Mouse (Mus musculus): Measurements from ENCODE around the gene Tgfbr2. TPM values are rescaled to one million over a fixed set of nuclear protein-coding genes. Genes with fewer than 3 reads are reported as not detected.

Tgfbr2 gene
- polyA plus RNA-seq, 1 experiment from 2014 or later = 69.0 TPM

GRCm38 (mm10) chr9:116173059-116173458, 2.1 kb downstream of the Tgfbr2 start:
- peak overlapping the region; percentile 99 for H3K27ac ChIP-seq
- no peaks in the 10 kb centered on the region for H3K9me3 ChIP-seq
- H3K36me3 ChIP-seq = no peaks in the 10 kb centered on the region
- ATAC-seq (ENCODE audit: insufficient number of reproducible peaks, low FRiP score, low TSS enrichment, low read depth) = no peak
- H3K4me2 ChIP-seq = peak overlapping the region; percentile 65
- H3K27me3 ChIP-seq = no peaks in the 10 kb centered on the region
- H3K9ac ChIP-seq = 0 out of 2 replicates have a peak overlapping the region, but pooled peaks have one; percentile 97
- peaks cover 67% of the 10 kb centered on the region for H3K4me1 ChIP-seq
- H3K4me3 ChIP-seq = peak overlapping the region; percentile 81
- WGBS = 41% methylated on average over 6 of the region's 6 CpGs

- peak overlapping the region; percentile 17; the same call in 1 of the 2 replicates for H3K27ac ChIP-seq
- peaks cover 73% of the 10 kb centered on the region for H3K4me1 ChIP-seq
- H3K27me3 ChIP-seq = no peaks in the 10 kb centered on the region
- no peaks in the 10 kb centered on the region for H3K36me3 ChIP-seq
- 0 out of 2 replicates have a peak overlapping the region, but pooled peaks have one; percentile 14 for H3K4me2 ChIP-seq
- H3K4me3 ChIP-seq = no peak overlapping the region
- ATAC-seq (ENCODE audit: insufficient number of reproducible peaks, low FRiP score, low TSS enrichment, low read depth) = no peak
- whole genome bisulfite sequencing = 62% methylated on average over 6 of the region's 6 CpGs
- no peak overlapping the region for H3K9ac ChIP-seq
- no peaks in the 10 kb centered on the region for H3K9me3 ChIP-seq
Observed at GRCm38 (mm10) chr9:116169067-116169466, 6.1 kb downstream of the Tgfbr2 start.

DNA sequence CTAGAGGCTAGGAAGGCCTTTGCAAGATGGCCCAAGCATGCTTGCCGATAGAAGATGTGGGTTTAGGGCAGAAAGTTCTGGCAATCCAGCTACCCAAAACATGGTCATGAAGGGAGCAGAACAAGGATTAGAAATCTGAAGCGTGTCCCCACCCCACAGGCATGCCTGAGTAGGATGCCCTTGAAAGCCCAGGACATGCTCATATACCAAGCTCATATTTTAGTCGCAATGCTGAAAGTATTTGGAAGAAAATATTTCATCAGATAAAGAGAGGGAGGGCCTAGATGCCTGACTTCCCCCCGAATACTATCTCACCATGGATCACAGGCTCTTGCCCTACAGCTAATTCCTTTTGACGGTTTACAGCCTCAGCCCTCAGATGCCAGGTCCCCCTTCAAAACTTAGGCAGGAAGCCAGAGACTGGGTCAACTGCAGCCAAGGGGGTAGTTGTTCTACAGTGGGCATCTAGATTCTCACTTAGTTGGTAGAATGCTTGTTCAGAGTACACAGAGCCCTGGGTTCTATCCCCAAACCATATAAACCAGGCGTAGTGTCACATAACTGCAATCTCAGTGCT, 7.8 kb downstream of the Tgfbr2 start:
- 62% methylated on average over 6 of the region's 6 CpGs for WGBS
- Histone ChIP-seq H3K27me3 (no peaks in the 10 kb centered on the region), H3K27ac (peak overlapping the region; percentile 78), H3K4me3 (no peak overlapping the region), H3K9ac (no peak overlapping the region), H3K9me3 (no peaks in the 10 kb centered on the region), H3K4me1 (peaks cover 61% of the 10 kb centered on the region), H3K4me2 (no peak overlapping the region), H3K36me3 (peaks cover 4% of the 10 kb centered on the region; the same call in 1 of the 2 replicates)
- ATAC-seq (ENCODE audit: insufficient number of reproducible peaks, low FRiP score, low TSS enrichment, low read depth) = no peak

GRCm38 (mm10) chr9:116166363-116166762, 8.8 kb downstream of the Tgfbr2 start:
- Histone ChIP-seq H3K27ac (peak overlapping the region; percentile 78), H3K9me3 (no peaks in the 10 kb centered on the region), H3K4me2 (no peak overlapping the region), H3K9ac (no peak overlapping the region), H3K4me1 (peaks cover 52% of the 10 kb centered on the region), H3K27me3 (no peaks in the 10 kb centered on the region), H3K36me3 (peaks cover 9% of the 10 kb centered on the region; the same call in 1 of the 2 replicates), H3K4me3 (no peak overlapping the region)
- 57% methylated on average over 6 of the region's 6 CpGs for WGBS
- no peak for ATAC-seq (ENCODE audit: insufficient number of reproducible peaks, low FRiP score, low TSS enrichment, low read depth)

DNA sequence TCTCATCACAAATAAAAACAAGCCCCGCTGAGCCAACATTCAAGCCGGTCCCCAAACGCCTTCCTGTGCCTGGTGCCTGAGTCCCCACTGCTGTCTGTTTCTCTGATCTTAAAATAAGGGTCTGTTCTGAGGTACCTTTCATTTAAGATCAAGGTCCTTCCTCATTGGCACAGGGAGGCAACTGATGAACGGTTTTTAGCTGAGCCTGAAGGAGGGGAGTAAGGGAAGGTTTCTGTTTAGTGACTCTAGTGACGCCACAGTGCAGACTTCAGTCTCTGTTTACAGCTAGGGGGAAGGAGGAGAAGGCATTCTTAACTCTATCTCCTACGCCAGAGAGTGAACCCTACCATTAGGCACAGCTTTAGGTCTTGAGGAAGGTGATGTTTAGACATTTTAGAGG, 11.3 kb downstream of the Tgfbr2 start:
- Histone ChIP-seq H3K4me1 (peaks cover 32% of the 10 kb centered on the region), H3K36me3 (peaks cover 20% of the 10 kb centered on the region), H3K9ac (no peak overlapping the region), H3K27ac (no peak overlapping the region), H3K9me3 (no peaks in the 10 kb centered on the region), H3K27me3 (no peaks in the 10 kb centered on the region), H3K4me2 (no peak overlapping the region), H3K4me3 (no peak overlapping the region)
- WGBS = 72% methylated on average over 6 of the region's 6 CpGs
- no peak for ATAC-seq (ENCODE audit: insufficient number of reproducible peaks, low FRiP score, low TSS enrichment, low read depth)

- no peak for ATAC-seq (ENCODE audit: insufficient number of reproducible peaks, low FRiP score, low TSS enrichment, low read depth)
- Histone ChIP-seq H3K27ac (no peak overlapping the region), H3K4me1 (peaks cover 24% of the 10 kb centered on the region), H3K4me2 (no peak overlapping the region), H3K27me3 (no peaks in the 10 kb centered on the region), H3K36me3 (peaks cover 24% of the 10 kb centered on the region), H3K9ac (no peak overlapping the region), H3K4me3 (no peak overlapping the region), H3K9me3 (no peaks in the 10 kb centered on the region)
- 91% methylated on average over 7 of the region's 7 CpGs for WGBS
Observed at GRCm38 (mm10) chr9:116162866-116163374, 12.2 kb downstream of the Tgfbr2 start.

DNA sequence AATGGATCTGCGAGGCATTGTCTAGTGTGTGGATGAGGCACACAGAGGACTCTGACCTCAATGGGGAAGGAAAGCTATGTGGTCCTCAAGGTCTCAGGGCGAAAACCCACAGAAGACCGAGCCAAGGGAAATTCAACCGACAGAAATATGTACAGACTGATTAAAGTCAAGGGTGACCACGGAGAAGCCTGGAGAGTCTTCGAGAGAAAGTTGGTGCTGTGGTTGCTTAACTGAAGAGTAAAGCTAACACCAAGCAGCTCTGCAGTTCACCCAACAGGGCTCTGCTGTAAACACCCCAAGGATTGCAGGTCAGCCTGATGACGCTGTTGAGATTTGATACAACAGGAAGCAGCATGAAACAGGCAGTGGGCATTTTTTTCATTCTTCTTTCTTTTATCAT, 14.3 kb downstream of the Tgfbr2 start:
- no peak overlapping the region for H3K27ac ChIP-seq
- no peak overlapping the region for H3K4me2 ChIP-seq
- H3K9ac ChIP-seq = no peak overlapping the region
- WGBS = 84% methylated on average over 7 of the region's 7 CpGs
- H3K4me3 ChIP-seq = no peak overlapping the region
- peaks cover 6% of the 10 kb centered on the region for H3K4me1 ChIP-seq
- peaks cover 42% of the 10 kb centered on the region for H3K36me3 ChIP-seq
- no peak for ATAC-seq (ENCODE audit: insufficient number of reproducible peaks, low FRiP score, low TSS enrichment, low read depth)
- H3K9me3 ChIP-seq = no peaks in the 10 kb centered on the region
- H3K27me3 ChIP-seq = no peaks in the 10 kb centered on the region

GRCm38 (mm10) chr9:116160067-116160466, 15.1 kb downstream of the Tgfbr2 start:
- no peak for ATAC-seq (ENCODE audit: insufficient number of reproducible peaks, low FRiP score, low TSS enrichment, low read depth)
- no peak overlapping the region for H3K27ac ChIP-seq
- no peaks in the 10 kb centered on the region for H3K27me3 ChIP-seq

DNA sequence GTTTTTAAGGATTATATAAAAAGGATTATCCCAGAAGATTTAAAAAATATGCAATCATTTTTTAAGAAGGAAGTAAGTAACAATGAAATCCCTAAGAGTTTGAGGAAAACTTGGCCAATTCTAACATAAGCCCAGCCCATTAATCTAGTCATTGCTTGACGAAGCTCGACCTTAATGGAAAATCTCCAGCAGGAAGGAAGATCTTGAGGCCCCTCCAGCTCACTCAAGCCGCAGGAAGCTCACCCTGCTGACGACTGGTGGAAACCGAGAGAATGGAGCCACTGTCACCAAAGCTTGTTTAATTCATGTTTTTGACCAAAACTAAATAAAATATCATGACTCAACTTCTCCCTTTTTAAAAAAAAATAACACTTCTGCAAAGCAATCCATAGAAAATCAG, 18.7 kb downstream of the Tgfbr2 start:
- ATAC-seq (ENCODE audit: insufficient number of reproducible peaks, low FRiP score, low TSS enrichment, low read depth) = no peak
- Histone ChIP-seq H3K27ac (no peak overlapping the region), H3K4me2 (no peak overlapping the region), H3K27me3 (no peaks in the 10 kb centered on the region), H3K9ac (no peak overlapping the region), H3K4me3 (no peak overlapping the region), H3K9me3 (no peaks in the 10 kb centered on the region), H3K36me3 (peaks cover 48% of the 10 kb centered on the region), H3K4me1 (peaks cover 31% of the 10 kb centered on the region)
- WGBS = 77% methylated on average over 5 of the region's 5 CpGs

More at GRCm38 (mm10) chr9:116160067-116160466, 15.1 kb downstream of the Tgfbr2 start:
- 94% methylated on average over 3 of the region's 3 CpGs for WGBS
- Histone ChIP-seq H3K36me3 (peaks cover 48% of the 10 kb centered on the region), H3K9ac (no peak overlapping the region), H3K4me2 (no peak overlapping the region), H3K4me1 (peaks cover 3% of the 10 kb centered on the region), H3K4me3 (no peak overlapping the region), H3K9me3 (no peaks in the 10 kb centered on the region)

DNA sequence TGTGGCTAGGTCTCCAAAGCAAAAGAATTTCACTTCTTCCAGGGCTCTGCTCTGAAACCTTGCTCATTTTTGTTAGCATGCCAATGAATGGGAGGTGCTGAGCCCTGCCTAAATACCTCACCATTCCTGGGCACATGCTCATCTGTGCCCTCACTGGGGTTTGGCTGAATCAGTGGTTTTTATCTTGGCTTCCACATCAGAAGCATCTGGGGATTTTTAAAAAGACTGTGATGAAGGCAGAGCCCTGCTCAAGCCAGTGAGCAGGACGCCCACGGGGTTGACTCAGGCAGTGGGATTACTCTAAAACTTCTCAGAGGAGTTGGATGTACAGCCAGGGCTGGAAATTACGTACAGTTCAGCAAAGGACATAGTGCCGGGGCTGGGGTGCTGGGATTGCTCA, 22.3 kb downstream of the Tgfbr2 start:
- no peak overlapping the region for H3K9ac ChIP-seq
- 46% methylated on average over 4 of the region's 4 CpGs for WGBS
- no peaks in the 10 kb centered on the region for H3K9me3 ChIP-seq
- H3K4me3 ChIP-seq = no peak overlapping the region
- no peaks in the 10 kb centered on the region for H3K27me3 ChIP-seq
- peaks cover 53% of the 10 kb centered on the region for H3K4me1 ChIP-seq
- H3K36me3 ChIP-seq = peaks cover 33% of the 10 kb centered on the region
- ATAC-seq (ENCODE audit: insufficient number of reproducible peaks, low FRiP score, low TSS enrichment, low read depth) = no peak
- no peak overlapping the region for H3K4me2 ChIP-seq
- H3K27ac ChIP-seq = peak overlapping the region; percentile 78

DNA sequence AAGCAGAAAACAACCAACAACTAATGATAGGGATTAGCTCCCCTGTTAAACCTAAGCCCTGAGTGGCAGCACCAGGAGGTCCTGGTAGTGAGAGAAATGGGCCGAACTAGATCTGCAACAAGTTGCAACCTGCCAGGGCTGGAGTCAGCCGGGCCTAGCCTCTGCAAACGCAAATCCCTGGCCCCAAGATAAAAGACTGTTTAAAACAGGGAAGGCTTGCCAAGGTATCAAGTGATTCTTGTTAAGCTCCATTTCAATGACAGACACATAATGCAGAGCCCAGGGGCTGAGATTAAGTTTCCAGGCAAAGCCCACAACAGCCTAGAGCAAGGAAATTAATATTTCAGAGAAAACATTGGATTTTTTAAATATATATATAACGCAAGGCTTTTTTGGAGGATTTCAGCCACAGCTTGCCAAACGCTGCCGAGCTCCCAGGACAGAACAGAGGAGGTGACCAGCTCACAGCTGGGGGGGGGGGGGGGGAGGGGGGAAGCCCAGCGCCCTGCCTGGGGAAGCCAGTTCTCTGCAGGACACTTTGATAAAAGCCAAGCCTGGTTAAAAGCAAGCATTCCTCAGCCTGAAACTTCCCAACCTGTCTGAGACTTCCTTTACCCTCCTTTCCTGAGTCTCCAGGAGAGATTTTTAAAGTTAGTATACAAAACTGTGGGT, 24.3 kb downstream of the Tgfbr2 start:
- 11% methylated on average over 6 of the region's 7 CpGs for WGBS
- Histone ChIP-seq H3K4me2 (no peak overlapping the region), H3K4me3 (no peak overlapping the region), H3K9me3 (no peaks in the 10 kb centered on the region), H3K9ac (no peak overlapping the region), H3K27me3 (no peaks in the 10 kb centered on the region), H3K36me3 (peaks cover 21% of the 10 kb centered on the region), H3K4me1 (peaks cover 70% of the 10 kb centered on the region), H3K27ac (peak overlapping the region; percentile 78)
- ATAC-seq (ENCODE audit: insufficient number of reproducible peaks, low FRiP score, low TSS enrichment, low read depth) = peak; percentile 62

DNA sequence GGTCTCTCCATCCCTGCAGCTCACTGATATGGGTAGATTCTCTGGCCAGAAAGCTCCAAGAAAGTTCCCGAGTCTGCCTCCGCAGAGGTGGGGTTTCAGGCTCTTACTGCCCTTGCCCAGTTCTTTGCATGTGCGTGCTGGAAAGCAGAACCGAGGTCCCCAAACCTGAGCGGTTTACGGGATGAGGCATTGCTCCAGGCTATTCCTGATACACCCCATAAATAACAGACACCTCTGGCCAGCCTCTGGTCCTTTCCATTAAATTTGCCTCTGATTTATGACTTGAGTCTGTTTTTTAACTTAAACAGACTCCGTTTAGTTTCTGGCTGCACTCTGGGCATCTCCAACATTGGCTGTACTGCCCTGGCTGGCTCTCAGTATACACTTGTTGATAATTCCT, 26.4 kb downstream of the Tgfbr2 start:
- H3K27me3 ChIP-seq = no peaks in the 10 kb centered on the region
- no peak overlapping the region for H3K9ac ChIP-seq
- no peak overlapping the region for H3K4me2 ChIP-seq
- peaks cover 75% of the 10 kb centered on the region for H3K4me1 ChIP-seq
- no peak overlapping the region; the same call in 1 of the 2 replicates for H3K27ac ChIP-seq
- no peak overlapping the region for H3K4me3 ChIP-seq
- no peaks in the 10 kb centered on the region for H3K9me3 ChIP-seq
- WGBS = 29% methylated on average over 7 of the region's 7 CpGs
- peak; percentile 71 for ATAC-seq (ENCODE audit: insufficient number of reproducible peaks, low FRiP score, low TSS enrichment, low read depth)
- 0 out of 2 replicates have a peak, but pooled peaks cover 7% of the 10 kb centered on the region for H3K36me3 ChIP-seq

Measured in limb, embryonic 15.5 days (tissue).